Comparison of ENCODE assay signal across 32 mouse cellular contexts in genomic region chr6:147799009-147799727, GRCm38 (mm10).
DNase-seq lines count a peak whose midpoint lies in the region; ATAC-seq and TF ChIP-seq lines count a peak whose summit lies in the region.
"Had no signal": no experiment of that assay in that cellular context is flagged by ENCODE, and none has a peak within 500 bp of the region (broad histone marks: within the 10 kb centered on the region; RNA-seq: fewer than 3 reads in every experiment).

No protein-coding gene starts in this region.

- no peaks in the 10 kb centered on the region for H3K9me3 ChIP-seq in embryonic facial prominence, embryonic 14.5 days (ENCODE audit: control insufficient read depth, low read length)
- no peaks in the 10 kb centered on the region for H3K9me3 ChIP-seq in embryonic facial prominence, embryonic 10.5 days
- no peaks in the 10 kb centered on the region for H3K9me3 ChIP-seq in midbrain, postnatal 0 days (ENCODE audit: low read length)
- no peaks in the 10 kb centered on the region for H3K9me3 ChIP-seq in midbrain, embryonic 13.5 days
- H3K9me3 ChIP-seq: embryonic facial prominence, embryonic 13.5 days; heart, embryonic 10.5 days; heart, embryonic 15.5 days; limb, embryonic 10.5 days; limb, embryonic 15.5 days; liver, embryonic 13.5 days; midbrain, embryonic 10.5 days had no signal

- no peak overlapping the region for H3K4me2 ChIP-seq in embryonic facial prominence, embryonic 14.5 days (ENCODE audit: low read depth, low read length)
- H3K4me2 ChIP-seq in midbrain, postnatal 0 days (ENCODE audit: low read depth, low read length, poor library complexity, severe bottlenecking), result no peak overlapping the region
- no peak overlapping the region for H3K4me2 ChIP-seq in midbrain, embryonic 13.5 days (replicated peaks)
- H3K4me2 ChIP-seq: embryonic facial prominence, embryonic 13.5 days; heart, embryonic 15.5 days; hindbrain, embryonic 14.5 days; limb, embryonic 15.5 days; liver, embryonic 13.5 days had no signal

- H3K4me1 ChIP-seq in embryonic facial prominence, embryonic 14.5 days (ENCODE audit: control insufficient read depth, insufficient read depth, low read length), result peaks cover 3% of the 10 kb centered on the region; the same call in 1 of the 2 replicates
- no peaks in the 10 kb centered on the region for H3K4me1 ChIP-seq in embryonic facial prominence, embryonic 10.5 days
- no peaks in the 10 kb centered on the region for H3K4me1 ChIP-seq in midbrain, postnatal 0 days (ENCODE audit: insufficient read depth, low read length)
- no peaks in the 10 kb centered on the region for H3K4me1 ChIP-seq in midbrain, embryonic 13.5 days (replicated peaks)
- H3K4me1 ChIP-seq: heart, embryonic 10.5 days; heart, embryonic 15.5 days; liver, embryonic 13.5 days had no signal

- H3K4me3 ChIP-seq in embryonic facial prominence, embryonic 14.5 days (ENCODE audit: low read depth, low read length), result no peak overlapping the region
- H3K4me3 ChIP-seq in embryonic facial prominence, embryonic 10.5 days, result no peak overlapping the region
- no peak overlapping the region for H3K4me3 ChIP-seq in midbrain, postnatal 0 days (ENCODE audit: low read depth, low read length)
- H3K4me3 ChIP-seq in midbrain, embryonic 13.5 days (replicated peaks), result no peak overlapping the region
- H3K4me3 ChIP-seq in macrophage (ENCODE audit: inconsistent target), result no peak overlapping the region
- H3K4me3 ChIP-seq: embryonic facial prominence, embryonic 13.5 days; erythroblast, embryonic 14.5 days; heart, embryonic 10.5 days; heart, embryonic 15.5 days; limb, embryonic 10.5 days; limb, embryonic 15.5 days; liver, embryonic 13.5 days; midbrain, embryonic 10.5 days had no signal

- H3K79me2 ChIP-seq in macrophage (ENCODE audit: inconsistent target), result no peaks in the 10 kb centered on the region

- ATAC-seq in embryonic facial prominence, embryonic 14.5 days (ENCODE audit: low read depth), result no peak
- ATAC-seq in midbrain, postnatal 0 days (ENCODE audit: low FRiP score), result no peak
- no peak for ATAC-seq in midbrain, embryonic 13.5 days
- ATAC-seq in neutrophil, adult 5-6 weeks (ENCODE audit: extremely low read depth, insufficient number of reproducible peaks, low FRiP score, poor library complexity, severe bottlenecking), result peak; percentile 61; the same call in 1 of the 2 replicates
- ATAC-seq: forebrain, postnatal 0 days; inflammation-experienced regulatory T-cells, adult 6 months; midbrain, embryonic 16.5 days; Patski had no signal

- H3K9ac ChIP-seq in embryonic facial prominence, embryonic 14.5 days (ENCODE audit: low read depth, low read length), result no peak overlapping the region
- H3K9ac ChIP-seq in midbrain, postnatal 0 days (replicated peaks; ENCODE audit: low read length, poor library complexity, severe bottlenecking), result no peak overlapping the region
- H3K9ac ChIP-seq in midbrain, embryonic 13.5 days (replicated peaks), result no peak overlapping the region
- H3K9ac ChIP-seq: embryonic facial prominence, embryonic 13.5 days; forebrain, postnatal 0 days; heart, embryonic 15.5 days; hindbrain, embryonic 14.5 days; limb, embryonic 15.5 days; liver, embryonic 13.5 days had no signal

- H3K36me3 ChIP-seq in embryonic facial prominence, embryonic 14.5 days (ENCODE audit: control insufficient read depth, insufficient read depth, low read length), result no peaks in the 10 kb centered on the region
- no peaks in the 10 kb centered on the region for H3K36me3 ChIP-seq in embryonic facial prominence, embryonic 10.5 days (replicated peaks)
- H3K36me3 ChIP-seq in midbrain, postnatal 0 days (ENCODE audit: insufficient read depth, low read length), result no peaks in the 10 kb centered on the region
- no peaks in the 10 kb centered on the region for H3K36me3 ChIP-seq in midbrain, embryonic 13.5 days
- no peaks in the 10 kb centered on the region for H3K36me3 ChIP-seq in macrophage (ENCODE audit: inconsistent target)
- H3K36me3 ChIP-seq: embryonic facial prominence, embryonic 13.5 days; heart, embryonic 10.5 days; heart, embryonic 15.5 days; limb, embryonic 10.5 days; limb, embryonic 15.5 days; liver, embryonic 13.5 days; midbrain, embryonic 10.5 days had no signal

- no peaks in the 10 kb centered on the region for H3K27me3 ChIP-seq in embryonic facial prominence, embryonic 14.5 days (replicated peaks; ENCODE audit: control insufficient read depth, insufficient read depth, low read length)
- no peaks in the 10 kb centered on the region for H3K27me3 ChIP-seq in embryonic facial prominence, embryonic 10.5 days (replicated peaks; ENCODE audit: low read depth, poor library complexity, severe bottlenecking)
- no peaks in the 10 kb centered on the region for H3K27me3 ChIP-seq in midbrain, postnatal 0 days (ENCODE audit: insufficient read depth, low read length)
- H3K27me3 ChIP-seq in midbrain, embryonic 13.5 days, result no peaks in the 10 kb centered on the region
- H3K27me3 ChIP-seq: heart, embryonic 15.5 days; limb, embryonic 15.5 days; liver, embryonic 13.5 days had no signal

- 67% methylated on average over 9 of the region's 9 CpGs for WGBS in embryonic facial prominence, embryonic 14.5 days
- 86% methylated on average over 9 of the region's 9 CpGs for WGBS in embryonic facial prominence, embryonic 10.5 days
- 81% methylated on average over 9 of the region's 9 CpGs for WGBS in midbrain, postnatal 0 days
- 87% methylated on average over 9 of the region's 9 CpGs for WGBS in midbrain, embryonic 13.5 days
- WGBS in macrophage (ENCODE audit: missing documents), result 12% methylated on average over 8 of the region's 9 CpGs

- intact Hi-C loops in heart, postnatal 25 days (cut with DNase I), result no loop called here

- H3K27ac ChIP-seq in embryonic facial prominence, embryonic 14.5 days (replicated peaks; ENCODE audit: low read depth, low read length), result no peak overlapping the region
- H3K27ac ChIP-seq in embryonic facial prominence, embryonic 10.5 days (replicated peaks), result no peak overlapping the region
- no peak overlapping the region for H3K27ac ChIP-seq in midbrain, postnatal 0 days (ENCODE audit: low read depth, low read length)
- H3K27ac ChIP-seq in midbrain, embryonic 13.5 days, result no peak overlapping the region
- H3K27ac ChIP-seq in macrophage, result peak overlapping the region; percentile 24
- H3K27ac ChIP-seq: embryonic facial prominence, embryonic 13.5 days; heart, embryonic 10.5 days; heart, embryonic 15.5 days; hindbrain, embryonic 14.5 days; limb, embryonic 10.5 days; limb, embryonic 15.5 days; liver, embryonic 13.5 days; midbrain, embryonic 10.5 days had no signal

- peak; percentile 31 for DNase-seq in embryonic facial prominence, embryonic 14.5 days (ENCODE audit: low spot score)
- no peak for DNase-seq in embryonic facial prominence, embryonic 10.5 days (ENCODE audit: low spot score)
- peak; percentile 1 for DNase-seq in midbrain, postnatal 0 days (ENCODE audit: low spot score)
- no peak for DNase-seq in heart, postnatal 25 days (ENCODE audit: low spot score)
- no peak for DNase-seq in left cerebral cortex, adult 11 months (ENCODE audit: low spot score)
- DNase-seq: cerebellum, adult 11 months; cerebellum, adult 9-10 months; cerebellum, postnatal 36 days; embryo, embryonic 11 days; forebrain, postnatal 0 days; gastrocnemius, postnatal 14 days; heart, postnatal 36 days; kidney, adult 8-10 months; kidney, postnatal 10 days; layer of hippocampus, postnatal 36 days; liver, embryonic 13.5 days; lung, adult 18-20 months; lung, postnatal 14 days had no signal

- TF ChIP-seq CTCF in midbrain, postnatal 0 days (IDR thresholded peaks at IDR 0.05), result no peak

Comparison
In these comparisons a context has a peak if more than half of its experiments do, and no peak if none do; other contexts are left out.
1. DNase-seq: peak in embryonic facial prominence, embryonic 14.5 days (single experiment) and midbrain, postnatal 0 days (single experiment); none in embryonic facial prominence, embryonic 10.5 days (single experiment), heart, postnatal 25 days (single experiment) and left cerebral cortex, adult 11 months (single experiment).